Mouse (Mus musculus) B cell, adult 2 months (primary cell): ENCODE results near the gene Ankrd6.

Source experiments
- DNase-seq, 2 experiments: peaks; one replicate each; pipeline ENCODE4 v3.0.0; 2022

Gene Ankrd6

GRCm38 (mm10) chr4:32891341-32891740, 59.3 kb downstream of the Ankrd6 start:
- DNase-seq: no peak

- DNase-seq: no peak
Measured at GRCm38 (mm10) chr4:32890735-32891098, 59.9 kb downstream of the Ankrd6 start.

- no peak for DNase-seq
Measured at GRCm38 (mm10) chr4:32889996-32890734, 60.5 kb downstream of the Ankrd6 start.

GRCm38 (mm10) chr4:32889246-32889645, 61.4 kb downstream of the Ankrd6 start:
- no peak for DNase-seq

GRCm38 (mm10) chr4:32886479-32886878, 64.2 kb downstream of the Ankrd6 start:
- DNase-seq: no peak

- no peak for DNase-seq
Measured at GRCm38 (mm10) chr4:32884599-32884998, 66.0 kb downstream of the Ankrd6 start.

GRCm38 (mm10) chr4:32881001-32881400, 69.6 kb downstream of the Ankrd6 start:
- DNase-seq: no peak

- no peak for DNase-seq
Measured at GRCm38 (mm10) chr4:32874669-32875068, 76.0 kb downstream of the Ankrd6 start.

GRCm38 (mm10) chr4:32872189-32872749, 78.4 kb downstream of the Ankrd6 start:
- DNase-seq: peak; percentile 38 to 46

- DNase-seq: no peak
Measured at GRCm38 (mm10) chr4:32869370-32869769, 81.3 kb downstream of the Ankrd6 start.

GRCm38 (mm10) chr4:32868858-32869257, 81.8 kb downstream of the Ankrd6 start:
- DNase-seq: no peak

GRCm38 (mm10) chr4:32868437-32868836, 82.2 kb downstream of the Ankrd6 start:
- DNase-seq: no peak

GRCm38 (mm10) chr4:32867460-32867859, 83.2 kb downstream of the Ankrd6 start:
- DNase-seq: no peak

- no peak for DNase-seq
Measured at GRCm38 (mm10) chr4:32864867-32865242, 85.8 kb downstream of the Ankrd6 start.

- DNase-seq: no peak
Measured at GRCm38 (mm10) chr4:32864131-32864866, 86.3 kb downstream of the Ankrd6 start.

- no peak for DNase-seq
Measured at GRCm38 (mm10) chr4:32863447-32864130, 87.1 kb downstream of the Ankrd6 start.

GRCm38 (mm10) chr4:32862751-32863446, 87.7 kb downstream of the Ankrd6 start:
- DNase-seq: no peak

GRCm38 (mm10) chr4:32862011-32862750, 88.5 kb downstream of the Ankrd6 start:
- no peak for DNase-seq

GRCm38 (mm10) chr4:32860184-32860965, 90.3 kb downstream of the Ankrd6 start:
- no peak for DNase-seq

GRCm38 (mm10) chr4:32855580-32855979, 95.1 kb downstream of the Ankrd6 start:
- DNase-seq: no peak

GRCm38 (mm10) chr4:32854956-32855355, 95.7 kb downstream of the Ankrd6 start:
- DNase-seq: no peak
